Mouse (Mus musculus) brain, embryonic 18.5 days (tissue): ENCODE results near the gene Fezf2.

Experiments
- DNase-seq: peaks from one replicate; pipeline ENCODE4 v3.0.0-alpha.2; 2012; ENCODE audit warnings: low read depth, low spot score

Gene Fezf2

GRCm38 (mm10) chr14:12348089-12348488 lies at the start of gene Fezf2:
Gene Fezf2 (minus strand): TSS chr14:12348189.
- DNase-seq = no peak

GRCm38 (mm10) chr14:12397561-12397960 lies 49.6 kb upstream of the Fezf2 start:
- DNase-seq = no peak

- no peak for DNase-seq
These were observed 46.3 kb upstream of the Fezf2 start for GRCm38 (mm10) chr14:12394318-12394717.

- DNase-seq = peak; percentile 51
These were observed 45.4 kb upstream of the Fezf2 start for GRCm38 (mm10) chr14:12393271-12393861.

- no peak for DNase-seq
These were observed 43.2 kb upstream of the Fezf2 start for GRCm38 (mm10) chr14:12391167-12391566.

GRCm38 (mm10) chr14:12388806-12389436 lies 40.9 kb upstream of the Fezf2 start:
- no peak for DNase-seq

- no peak for DNase-seq
These were observed 40.3 kb upstream of the Fezf2 start for GRCm38 (mm10) chr14:12388192-12388795.

- no peak for DNase-seq
These were observed 39.2 kb upstream of the Fezf2 start for GRCm38 (mm10) chr14:12387176-12387575.

- DNase-seq = no peak
These were observed 29.9 kb upstream of the Fezf2 start for GRCm38 (mm10) chr14:12377883-12378282.

GRCm38 (mm10) chr14:12377289-12377688 lies 29.3 kb upstream of the Fezf2 start:
- no peak for DNase-seq

GRCm38 (mm10) chr14:12375451-12375850 lies 27.5 kb upstream of the Fezf2 start:
- DNase-seq = no peak

GRCm38 (mm10) chr14:12350271-12350916 lies 2.4 kb upstream of the Fezf2 start:
- DNase-seq = no peak

- DNase-seq = no peak
These were observed 1.5 kb upstream of the Fezf2 start for GRCm38 (mm10) chr14:12349334-12350090.

- no peak for DNase-seq
These were observed 956 bp downstream of the Fezf2 start for GRCm38 (mm10) chr14:12346865-12347600.

- DNase-seq = no peak
These were observed 1.8 kb downstream of the Fezf2 start for GRCm38 (mm10) chr14:12346011-12346864.

- no peak for DNase-seq
These were observed 2.6 kb downstream of the Fezf2 start for GRCm38 (mm10) chr14:12345241-12345921.

- no peak for DNase-seq
These were observed 3.2 kb downstream of the Fezf2 start for GRCm38 (mm10) chr14:12344746-12345240.

GRCm38 (mm10) chr14:12344061-12344745 lies 3.8 kb downstream of the Fezf2 start:
- DNase-seq = no peak

GRCm38 (mm10) chr14:12343451-12343941 lies 4.5 kb downstream of the Fezf2 start:
- no peak for DNase-seq
